14 mouse cellular contexts compared by ENCODE assay signal in the genomic region with DNA sequence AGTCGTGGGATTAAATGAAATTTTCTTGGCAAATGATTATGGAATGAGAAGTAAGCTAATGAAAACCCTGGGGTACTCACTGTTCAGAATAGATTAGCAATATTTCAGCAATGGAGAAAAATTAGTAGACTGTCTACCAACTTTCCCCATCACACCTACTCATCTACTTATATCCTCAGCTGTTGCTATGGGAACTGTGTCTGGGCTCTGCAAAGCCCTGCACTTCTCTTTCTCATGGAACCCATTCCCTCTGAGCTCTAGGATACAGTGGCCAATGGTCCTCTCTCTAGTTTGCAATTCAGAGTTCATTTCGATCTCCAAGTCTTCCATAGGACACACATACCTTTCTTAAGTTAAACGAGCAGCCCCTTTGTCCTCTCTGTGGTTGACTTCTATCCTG.
DNase-seq lines count a peak whose midpoint lies in the region.
"Had no signal": no experiment of that assay in that cellular context is flagged by ENCODE, and none has a peak within 500 bp of the region (broad histone marks: within the 10 kb centered on the region; RNA-seq: fewer than 3 reads in every experiment).

No protein-coding gene starts in this region.

- intact Hi-C loops in left cerebral cortex, postnatal 25 days (cut with DNase I): no loop called here
- intact Hi-C loops in left cerebral cortex, postnatal 36 days (cut with DNase I): no loop called here

- peak; percentile 10 to 21 for DNase-seq in left cerebral cortex, postnatal 25 days (ENCODE audit: low spot score in 2 of 2)
- DNase-seq in left cerebral cortex, postnatal 36 days (ENCODE audit: low spot score in 2 of 2): no peak
- DNase-seq in brain, adult 2 months (ENCODE audit: low read depth, low spot score): peak; percentile 58
- peak; percentile 6 for DNase-seq in induced T-regulatory cell, adult 2 months (ENCODE audit: low read depth)
- no peak for DNase-seq in urinary bladder, postnatal 10 days (ENCODE audit: low spot score)
- no peak for DNase-seq in lung, postnatal 10 days
- DNase-seq: adrenal gland, adult 2 months; adrenal gland, postnatal 14 days; cerebellum, adult 18-20 months; cerebellum, adult 9-10 months; cerebellum, postnatal 14 days; gastrocnemius, adult 2 months; gastrocnemius, postnatal 14 days; heart, adult 11 months had no signal

Comparison
In these comparisons a context has a peak if more than half of its experiments do, and no peak if none do; other contexts are left out.
1. DNase-seq: peak in left cerebral cortex, postnatal 25 days (2 of 2), brain, adult 2 months (single experiment) and induced T-regulatory cell, adult 2 months (single experiment); none in left cerebral cortex, postnatal 36 days (0 of 2), urinary bladder, postnatal 10 days (single experiment) and lung, postnatal 10 days (single experiment).